Mouse (Mus musculus): ENCODE measurements around the gene Jmjd1c. TPM values are rescaled to one million over a fixed set of nuclear protein-coding genes. Genes with fewer than 3 reads are reported as not detected.

The Jmjd1c gene
- polyA plus RNA-seq, 1 experiment from 2014 or later, result 55.2 TPM

DNA sequence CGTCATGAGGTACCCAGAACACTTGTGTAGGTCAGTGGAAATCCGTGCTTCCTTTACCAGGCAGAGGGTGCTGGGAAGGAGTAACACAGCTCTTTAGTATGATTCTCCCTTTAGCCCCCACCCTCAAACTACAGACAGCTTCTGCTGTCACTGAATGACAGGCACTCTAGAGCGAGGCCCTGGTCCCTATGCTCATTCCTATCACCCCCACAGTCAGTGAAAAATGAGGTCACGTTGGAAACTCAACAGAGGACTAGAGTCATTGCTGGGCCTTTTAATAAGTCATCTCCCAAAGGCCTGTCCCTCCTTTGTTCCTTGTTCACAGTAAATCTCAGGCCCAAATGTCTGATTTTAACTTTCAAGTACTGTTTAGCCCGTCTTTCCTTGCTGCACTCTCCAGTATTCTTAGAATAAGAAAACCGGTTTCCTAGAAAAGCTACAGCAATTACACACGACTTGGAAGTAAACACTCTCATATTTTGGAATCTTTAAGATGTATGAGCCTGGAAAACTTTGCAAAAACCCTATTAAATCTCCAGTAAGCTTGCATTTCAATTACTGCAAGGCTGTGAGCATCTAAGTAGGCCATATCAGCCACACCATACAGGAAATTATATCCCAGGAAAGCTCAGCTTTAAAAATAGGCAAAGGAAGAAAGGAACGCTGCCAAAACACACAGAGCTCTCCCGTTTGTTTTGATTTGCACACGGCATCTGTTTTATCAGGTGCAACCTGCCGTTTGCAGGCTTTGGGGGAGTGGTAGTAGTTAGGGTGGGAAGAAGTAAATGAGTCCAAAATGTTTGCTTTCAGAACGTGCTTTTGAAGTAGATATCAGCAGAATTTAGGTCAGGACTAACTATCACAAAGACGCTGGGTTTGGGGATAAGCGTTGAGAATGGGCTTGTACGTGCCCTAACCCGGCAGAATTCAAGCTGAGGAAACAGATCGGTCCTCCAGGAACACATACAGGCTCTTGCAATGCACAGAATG lies 39.8 kb upstream of the Jmjd1c start:
- peaks cover 35% of the 10 kb centered on the region for H3K4me1 ChIP-seq (replicated peaks; ENCODE audit: control insufficient read depth, insufficient read depth, low read length)
- no peak overlapping the region for H3K9ac ChIP-seq (replicated peaks; ENCODE audit: low read depth, low read length)
- no peaks in the 10 kb centered on the region for H3K27me3 ChIP-seq (replicated peaks; ENCODE audit: control insufficient read depth, insufficient read depth, low read length)
- no peaks in the 10 kb centered on the region for H3K36me3 ChIP-seq (ENCODE audit: control insufficient read depth, insufficient read depth)
- H3K4me3 ChIP-seq (replicated peaks; ENCODE audit: low read length), result no peak overlapping the region
- no peak for ATAC-seq
- no peak overlapping the region for H3K4me2 ChIP-seq (ENCODE audit: low read length)
- peak overlapping the region; percentile 70 for H3K27ac ChIP-seq (ENCODE audit: low read length)
- no peaks in the 10 kb centered on the region for H3K9me3 ChIP-seq (ENCODE audit: control insufficient read depth, low read length)
- 41% methylated on average over 17 of the region's 17 CpGs for WGBS

DNA sequence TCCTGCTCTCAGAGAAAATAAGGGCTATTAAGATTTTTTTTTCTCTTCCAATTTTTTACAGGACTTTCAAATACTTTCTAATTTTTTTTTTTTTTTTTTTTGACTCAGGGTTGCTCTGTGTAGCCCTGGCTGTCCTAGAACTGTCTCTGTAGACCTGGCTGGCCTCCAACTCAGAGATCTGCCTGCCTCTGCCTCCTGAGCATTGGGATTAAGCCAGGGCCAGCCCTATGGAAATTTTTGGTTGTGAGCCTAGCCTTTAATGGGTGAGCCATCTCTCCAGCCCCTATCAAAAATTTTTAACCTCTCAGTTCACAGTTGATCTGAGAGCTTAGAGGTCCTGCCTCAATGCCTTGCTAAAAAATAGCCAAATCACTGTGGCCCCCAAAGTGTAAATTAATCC lies 38.7 kb upstream of the Jmjd1c start:
- Histone ChIP-seq H3K27ac (ENCODE audit: low read length) (no peak overlapping the region), H3K4me2 (ENCODE audit: low read length) (no peak overlapping the region), H3K36me3 (ENCODE audit: control insufficient read depth, insufficient read depth) (no peaks in the 10 kb centered on the region), H3K9ac (replicated peaks; ENCODE audit: low read depth, low read length) (no peak overlapping the region), H3K27me3 (replicated peaks; ENCODE audit: control insufficient read depth, insufficient read depth, low read length) (no peaks in the 10 kb centered on the region), H3K4me3 (replicated peaks; ENCODE audit: low read length) (no peak overlapping the region), H3K4me1 (replicated peaks; ENCODE audit: control insufficient read depth, insufficient read depth, low read length) (peaks cover 45% of the 10 kb centered on the region), H3K9me3 (ENCODE audit: control insufficient read depth, low read length) (no peaks in the 10 kb centered on the region)
- no peak for ATAC-seq

DNA sequence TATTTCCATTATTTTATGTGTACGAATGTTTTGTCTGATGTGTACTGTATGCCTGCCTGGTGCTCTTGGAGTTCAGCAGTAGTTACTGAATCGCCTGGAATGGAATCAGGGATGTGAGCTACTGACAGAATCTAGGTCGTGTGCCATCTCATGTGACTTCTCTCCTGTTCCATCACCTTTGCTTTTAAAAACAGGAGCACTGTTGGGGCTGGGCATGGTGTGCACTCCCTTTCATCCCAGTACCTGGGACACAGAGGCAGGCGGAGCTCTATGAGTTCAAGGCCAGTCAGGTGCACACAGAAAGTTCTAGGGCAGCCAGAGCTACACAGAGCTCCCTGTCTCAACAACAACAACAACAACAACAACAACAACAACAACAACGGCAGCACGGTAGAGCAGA lies 38.2 kb upstream of the Jmjd1c start:
- H3K9ac ChIP-seq (replicated peaks; ENCODE audit: low read depth, low read length), result no peak overlapping the region
- no peaks in the 10 kb centered on the region for H3K36me3 ChIP-seq (ENCODE audit: control insufficient read depth, insufficient read depth)
- no peaks in the 10 kb centered on the region for H3K9me3 ChIP-seq (ENCODE audit: control insufficient read depth, low read length)
- H3K4me2 ChIP-seq (ENCODE audit: low read length), result no peak overlapping the region
- H3K27me3 ChIP-seq (replicated peaks; ENCODE audit: control insufficient read depth, insufficient read depth, low read length), result no peaks in the 10 kb centered on the region
- peaks cover 47% of the 10 kb centered on the region for H3K4me1 ChIP-seq (replicated peaks; ENCODE audit: control insufficient read depth, insufficient read depth, low read length)
- 85% methylated on average over 6 of the region's 6 CpGs for WGBS
- peak overlapping the region; percentile 17; the same call in 1 of the 2 replicates for H3K27ac ChIP-seq (ENCODE audit: low read length)
- ATAC-seq, result no peak
- H3K4me3 ChIP-seq (replicated peaks; ENCODE audit: low read length), result no peak overlapping the region

DNA sequence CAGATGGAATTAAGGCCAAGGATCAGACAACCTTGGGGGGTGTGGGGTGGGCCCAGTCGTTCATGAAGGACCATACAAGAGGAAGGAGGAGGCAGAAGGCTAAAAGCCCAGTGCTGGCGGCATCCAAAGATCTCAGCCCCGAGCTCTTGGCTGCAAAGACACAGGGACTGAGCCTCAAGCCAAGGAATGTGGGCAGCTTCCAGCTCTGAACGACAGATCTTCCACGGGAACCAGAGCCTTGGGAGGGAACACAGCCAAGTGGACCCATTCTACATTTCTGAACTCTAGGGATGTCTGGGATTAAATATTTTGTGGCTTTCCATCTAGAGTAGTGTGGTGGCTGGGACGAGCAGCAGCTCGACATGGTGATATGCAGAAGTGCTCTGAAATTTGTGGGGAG lies 37.6 kb upstream of the Jmjd1c start:
- Histone ChIP-seq H3K9me3 (ENCODE audit: control insufficient read depth, low read length) (no peaks in the 10 kb centered on the region), H3K4me2 (ENCODE audit: low read length) (0 out of 2 replicates have a peak overlapping the region, but pooled peaks have one; percentile 5), H3K4me1 (replicated peaks; ENCODE audit: control insufficient read depth, insufficient read depth, low read length) (peaks cover 44% of the 10 kb centered on the region), H3K27me3 (replicated peaks; ENCODE audit: control insufficient read depth, insufficient read depth, low read length) (no peaks in the 10 kb centered on the region), H3K36me3 (ENCODE audit: control insufficient read depth, insufficient read depth) (no peaks in the 10 kb centered on the region), H3K9ac (replicated peaks; ENCODE audit: low read depth, low read length) (no peak overlapping the region), H3K27ac (ENCODE audit: low read length) (peak overlapping the region; percentile 17), H3K4me3 (replicated peaks; ENCODE audit: low read length) (no peak overlapping the region)
- peak; percentile 57 for ATAC-seq
- 30% methylated on average over 7 of the region's 7 CpGs for WGBS

DNA sequence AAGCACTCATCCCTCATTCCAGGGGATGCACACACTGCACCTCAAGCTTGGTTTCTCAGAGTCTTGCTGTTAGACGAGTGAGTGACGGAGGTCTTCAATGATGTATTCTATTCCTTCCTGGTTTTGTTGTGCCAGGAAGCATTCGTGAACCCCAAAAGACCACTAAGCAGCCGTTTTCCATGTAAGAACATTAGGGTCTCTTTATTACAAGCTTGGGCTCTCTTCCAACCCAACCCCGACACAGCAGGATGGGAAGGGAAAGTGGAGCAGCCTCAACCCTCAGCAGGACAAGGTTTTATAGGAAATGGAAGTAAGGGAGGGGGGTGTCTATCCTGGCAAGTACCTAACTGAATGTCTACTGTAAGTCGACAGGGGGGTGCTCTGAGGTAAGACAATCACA lies 37.2 kb upstream of the Jmjd1c start:
- Histone ChIP-seq H3K36me3 (ENCODE audit: control insufficient read depth, insufficient read depth) (no peaks in the 10 kb centered on the region), H3K4me3 (replicated peaks; ENCODE audit: low read length) (no peak overlapping the region), H3K4me2 (ENCODE audit: low read length) (0 out of 2 replicates have a peak overlapping the region, but pooled peaks have one; percentile 5), H3K27me3 (replicated peaks; ENCODE audit: control insufficient read depth, insufficient read depth, low read length) (no peaks in the 10 kb centered on the region), H3K9me3 (ENCODE audit: control insufficient read depth, low read length) (no peaks in the 10 kb centered on the region), H3K27ac (ENCODE audit: low read length) (peak overlapping the region; percentile 17), H3K9ac (replicated peaks; ENCODE audit: low read depth, low read length) (no peak overlapping the region), H3K4me1 (replicated peaks; ENCODE audit: control insufficient read depth, insufficient read depth, low read length) (peaks cover 40% of the 10 kb centered on the region)
- ATAC-seq, result peak; percentile 23
- 32% methylated on average over 6 of the region's 6 CpGs for WGBS

DNA sequence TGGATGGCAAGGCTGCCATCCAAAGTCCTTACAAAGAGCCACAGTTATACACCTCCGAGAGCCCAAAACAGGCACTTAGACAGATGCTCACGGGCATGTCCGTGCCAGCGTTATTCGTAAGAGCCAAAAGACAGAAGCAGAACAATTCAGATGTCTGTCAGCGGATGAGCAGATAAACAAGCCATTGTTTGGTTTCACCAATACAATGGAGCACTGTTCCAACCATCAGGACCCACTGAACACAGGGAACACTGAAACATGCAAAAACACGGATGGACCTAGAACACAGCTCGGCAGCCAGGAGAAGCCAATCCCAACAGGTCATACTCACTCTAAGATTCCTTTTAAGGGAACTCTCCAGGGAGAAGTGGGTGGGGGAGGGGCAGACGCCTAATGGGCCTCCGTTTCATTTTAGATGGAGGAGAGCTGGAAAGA lies 34.5 kb upstream of the Jmjd1c start:
- Histone ChIP-seq H3K27ac (ENCODE audit: low read length) (peak overlapping the region; percentile 56), H3K36me3 (ENCODE audit: control insufficient read depth, insufficient read depth) (no peaks in the 10 kb centered on the region), H3K9ac (replicated peaks; ENCODE audit: low read depth, low read length) (no peak overlapping the region), H3K4me1 (replicated peaks; ENCODE audit: control insufficient read depth, insufficient read depth, low read length) (peaks cover 39% of the 10 kb centered on the region), H3K9me3 (ENCODE audit: control insufficient read depth, low read length) (no peaks in the 10 kb centered on the region), H3K4me2 (ENCODE audit: low read length) (peak overlapping the region; percentile 5; the same call in 1 of the 2 replicates), H3K4me3 (replicated peaks; ENCODE audit: low read length) (no peak overlapping the region), H3K27me3 (replicated peaks; ENCODE audit: control insufficient read depth, insufficient read depth, low read length) (no peaks in the 10 kb centered on the region)
- WGBS, result 9% methylated on average over 10 of the region's 10 CpGs
- ATAC-seq, result no peak

DNA sequence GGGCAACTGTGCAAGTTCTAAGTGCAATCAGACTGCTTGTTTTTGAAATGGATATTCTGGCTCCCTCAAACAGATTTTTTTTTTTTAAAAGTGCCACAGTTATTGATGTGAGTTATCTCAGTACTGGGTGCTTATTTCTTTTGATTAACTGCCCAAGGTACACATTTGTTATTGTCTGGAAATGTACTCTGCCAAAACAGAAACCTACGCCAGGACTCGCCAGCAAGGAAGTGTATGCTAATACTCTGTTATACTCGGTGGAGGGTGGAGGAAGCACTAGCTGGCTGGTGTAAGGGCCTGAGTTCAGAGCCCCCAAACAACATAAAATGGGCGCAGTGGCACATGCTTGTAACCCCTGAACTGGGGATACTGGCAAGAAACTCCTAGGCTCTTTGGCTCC lies 34.1 kb upstream of the Jmjd1c start:
- 42% methylated on average over 4 of the region's 4 CpGs for WGBS
- no peak for ATAC-seq
- peaks cover 38% of the 10 kb centered on the region for H3K4me1 ChIP-seq (replicated peaks; ENCODE audit: control insufficient read depth, insufficient read depth, low read length)
- no peak overlapping the region for H3K4me3 ChIP-seq (replicated peaks; ENCODE audit: low read length)
- no peak overlapping the region for H3K9ac ChIP-seq (replicated peaks; ENCODE audit: low read depth, low read length)
- no peaks in the 10 kb centered on the region for H3K9me3 ChIP-seq (ENCODE audit: control insufficient read depth, low read length)
- no peak overlapping the region; the same call in 1 of the 2 replicates for H3K4me2 ChIP-seq (ENCODE audit: low read length)
- peak overlapping the region; percentile 61 for H3K27ac ChIP-seq (ENCODE audit: low read length)
- H3K27me3 ChIP-seq (replicated peaks; ENCODE audit: control insufficient read depth, insufficient read depth, low read length), result no peaks in the 10 kb centered on the region
- H3K36me3 ChIP-seq (ENCODE audit: control insufficient read depth, insufficient read depth), result no peaks in the 10 kb centered on the region

DNA sequence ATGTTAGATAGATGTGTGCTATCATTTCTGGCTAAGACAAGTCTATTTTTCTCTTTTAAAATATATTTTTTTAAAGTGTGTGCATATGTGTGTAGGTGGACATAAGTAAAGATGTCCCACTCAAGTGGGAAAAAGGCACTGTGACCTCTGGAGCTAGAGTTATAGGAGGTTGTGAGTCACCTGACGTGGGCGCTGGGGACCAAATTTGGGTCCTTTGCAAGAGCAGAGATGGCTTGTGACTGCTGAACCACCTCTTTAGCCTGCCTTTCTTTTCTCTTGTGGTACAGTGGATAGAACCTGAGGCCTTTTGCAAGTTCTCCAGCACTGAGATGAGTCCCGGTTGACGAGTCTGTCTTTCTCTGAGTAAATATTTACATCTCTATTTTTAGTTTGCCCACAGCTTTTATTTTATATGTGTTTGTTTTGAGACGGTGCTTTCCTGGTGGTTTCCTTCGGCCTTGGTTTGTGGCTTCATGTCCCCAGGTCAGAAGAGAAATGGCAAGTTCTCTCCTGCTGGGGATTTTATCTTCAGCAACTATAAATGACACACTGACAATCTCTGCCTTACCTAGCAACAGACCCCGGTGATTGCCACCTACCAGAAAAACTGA lies 30.5 kb upstream of the Jmjd1c start:
- Histone ChIP-seq H3K9ac (replicated peaks; ENCODE audit: low read depth, low read length) (no peak overlapping the region), H3K27me3 (replicated peaks; ENCODE audit: control insufficient read depth, insufficient read depth, low read length) (no peaks in the 10 kb centered on the region), H3K36me3 (ENCODE audit: control insufficient read depth, insufficient read depth) (no peaks in the 10 kb centered on the region), H3K4me2 (ENCODE audit: low read length) (no peak overlapping the region), H3K4me1 (replicated peaks; ENCODE audit: control insufficient read depth, insufficient read depth, low read length) (peaks cover 23% of the 10 kb centered on the region), H3K4me3 (replicated peaks; ENCODE audit: low read length) (no peak overlapping the region), H3K9me3 (ENCODE audit: control insufficient read depth, low read length) (no peaks in the 10 kb centered on the region), H3K27ac (ENCODE audit: low read length) (no peak overlapping the region)
- ATAC-seq, result no peak
- 77% methylated on average over 7 of the region's 7 CpGs for WGBS

DNA sequence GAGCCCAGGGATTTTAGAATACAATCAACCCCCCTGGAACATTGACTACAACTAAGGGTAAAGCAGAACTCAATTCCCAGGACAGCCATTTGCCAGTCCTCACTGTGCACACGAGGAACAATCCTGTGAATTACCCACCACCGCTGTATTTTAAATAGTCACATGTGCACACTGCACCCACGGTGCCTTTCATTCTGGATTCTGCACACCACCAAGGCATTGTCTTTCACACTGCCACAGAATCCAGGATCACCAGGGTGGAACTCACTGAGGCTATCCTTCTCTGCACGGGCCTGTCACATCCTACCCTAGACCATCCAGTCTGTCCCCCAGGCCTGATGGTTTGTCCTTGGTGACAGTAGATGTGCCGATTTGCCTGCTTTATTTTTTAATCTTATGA lies 30.0 kb upstream of the Jmjd1c start:
- peaks cover 23% of the 10 kb centered on the region for H3K4me1 ChIP-seq (replicated peaks; ENCODE audit: control insufficient read depth, insufficient read depth, low read length)
- 38% methylated on average over 5 of the region's 5 CpGs for WGBS

More for the DNA sequence above, 30.0 kb upstream of the Jmjd1c start:
- no peaks in the 10 kb centered on the region for H3K9me3 ChIP-seq (ENCODE audit: control insufficient read depth, low read length)
- H3K27ac ChIP-seq (ENCODE audit: low read length), result no peak overlapping the region
- H3K4me3 ChIP-seq (replicated peaks; ENCODE audit: low read length), result no peak overlapping the region
- no peak overlapping the region for H3K9ac ChIP-seq (replicated peaks; ENCODE audit: low read depth, low read length)
- peak; percentile 48; the same call in 1 of the 2 replicates for ATAC-seq
- H3K4me2 ChIP-seq (ENCODE audit: low read length), result no peak overlapping the region
- no peaks in the 10 kb centered on the region for H3K27me3 ChIP-seq (replicated peaks; ENCODE audit: control insufficient read depth, insufficient read depth, low read length)
- no peaks in the 10 kb centered on the region for H3K36me3 ChIP-seq (ENCODE audit: control insufficient read depth, insufficient read depth)
